Mouse (Mus musculus) kidney, adult 2 months (tissue): ENCODE measurements around the gene Dctd.

ENCODE experiments used
- CTCF ChIP-seq: fragments of 200-500 bp; conservative IDR thresholded peaks from 2 replicates; pipeline ENCODE4 v1.5.1; 2011; ENCODE audit warnings: low read depth, mild to moderate bottlenecking, control low read depth, low read length, moderate library complexity, mixed read lengths; ENCODE audit not compliant: insufficient read depth, insufficient read length
- POLR2A ChIP-seq: fragments of 200-500 bp; IDR thresholded peaks from one replicate; pipeline ENCODE4 v1.6.1; 2011; ENCODE audit warnings: low read depth, low read length, control low read depth

DNA sequence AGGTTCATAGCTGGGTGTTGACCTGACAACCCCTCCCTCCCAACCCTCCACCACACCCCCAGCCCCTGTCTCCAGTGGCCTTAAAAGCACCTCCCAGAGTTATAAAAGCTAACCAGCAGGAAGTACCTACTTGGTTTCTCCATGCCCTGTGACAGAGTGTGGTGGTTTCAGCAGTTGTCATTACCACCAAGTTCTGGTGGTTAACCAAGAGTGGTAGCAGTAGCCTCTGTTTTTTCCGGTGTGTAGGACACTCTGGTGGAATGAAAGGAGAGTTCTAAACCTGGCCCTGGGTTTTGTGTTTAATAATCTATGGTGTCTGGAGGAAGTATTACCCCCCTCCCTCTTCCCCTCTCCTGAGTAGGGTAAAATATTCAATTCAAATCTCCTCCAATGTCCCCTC lies 24.1 kb downstream of the Dctd start:
- TF ChIP-seq CTCF = no peak
- TF ChIP-seq POLR2A = no peak
